Mouse (Mus musculus) left cerebral cortex, adult 6 months (tissue): ENCODE data around the gene Cacng6. TPM values are rescaled to one million over a fixed set of nuclear protein-coding genes. Genes with fewer than 3 reads are reported as not detected.

ENCODE experiments used
- long read RNA-seq, 2 experiments: library from polyadenylated mRNA; unstranded; transcript quantifications; one replicate each; pipeline ENCODE4 v2.0.0; 2019 to 2020
- polyA plus RNA-seq: library from polyadenylated mRNA; unstranded; fragments of <200 nt; fragmentation: Nextera tagmentation; gene quantifications from 2 replicates; pipeline ENCODE4 v1.2.3, GENCODE M21; 2021

Gene Cacng6
- 0.86 and 0.98 TPM in 2 replicates for polyA plus RNA-seq
- long read RNA-seq, experiment 1, partial matches to known transcripts, result 0 of 2 reads
- long read RNA-seq, experiment 1, other reads (novel, unspliced or antisense), result 1 of 2 reads
- long read RNA-seq, experiment 2, partial matches to known transcripts, result 0 of 1 reads
- long read RNA-seq, experiment 2, other reads (novel, unspliced or antisense), result 0 of 1 reads

GRCm38 (mm10) chr7:3423895-3424294 lies at the start of gene Cacng6:
TSS of gene Cacng6 (plus strand) at chr7:3424195.

GRCm38 (mm10) chr7:3390413-3391080 lies 33.4 kb upstream of the Cacng6 start, which contains the start of gene Cacng8:
TSS of gene Cacng8 (plus strand) at chr7:3390683.

Other genes starting within 250 kb of the Cacng6 start
- gene Nlrp12, start 174.5 kb upstream of the Cacng6 start, polyA plus RNA-seq, result not detected in 2 replicates
- 25.8 and 36.5 TPM in 2 replicates for gene Myadm, start 135.1 kb upstream of the Cacng6 start, polyA plus RNA-seq
- gene Prkcg, start 135.0 kb upstream of the Cacng6 start, polyA plus RNA-seq, result 97.8 and 118 TPM in 2 replicates
- 6.6 and 14.3 TPM in 2 replicates for gene Cacng7, start 91.2 kb upstream of the Cacng6 start, polyA plus RNA-seq
- gene Cacng8, start 33.5 kb upstream of the Cacng6 start, polyA plus RNA-seq, result 9.8 and 77.7 TPM in 2 replicates
- gene Tarm1, start 78.4 kb downstream of the Cacng6 start, polyA plus RNA-seq, result not detected in 2 replicates
- gene Oscar, start 192.0 kb downstream of the Cacng6 start, polyA plus RNA-seq, result 0.29 and 0.43 TPM in 2 replicates
- 1,579 and 1,845 TPM in 2 replicates for gene Ndufa3, start 193.2 kb downstream of the Cacng6 start, polyA plus RNA-seq
- gene Tfpt, start 205.7 kb downstream of the Cacng6 start, polyA plus RNA-seq, result 32.7 and 37.1 TPM in 2 replicates
- 50.5 and 56.9 TPM in 2 replicates for gene Prpf31, start 205.8 kb downstream of the Cacng6 start, polyA plus RNA-seq
- 19.6 and 20.0 TPM in 2 replicates for gene Cnot3, start 221.1 kb downstream of the Cacng6 start, polyA plus RNA-seq
- gene Leng1, start 241.6 kb downstream of the Cacng6 start, polyA plus RNA-seq, result 5.6 and 6.7 TPM in 2 replicates